Mouse (Mus musculus) myocyte (in vitro differentiated cells): ENCODE measurements around the gene Lrrc56. TPM values are rescaled to one million over a fixed set of nuclear protein-coding genes. Genes with fewer than 3 reads are reported as not detected.

Experiments used
- H3K27me3 ChIP-seq: one replicate; pipeline ENCODE4 v1.6.1; 2011; ENCODE audit not compliant: control insufficient read depth, insufficient read depth, insufficient read length
- H3K36me3 ChIP-seq: one replicate; pipeline ENCODE4 v1.6.1; 2011; ENCODE audit not compliant: control insufficient read depth, insufficient read depth
- H3K4me2 ChIP-seq: one replicate; pipeline ENCODE4 v1.6.1; 2011; ENCODE audit warnings: low read depth, control low read depth
- H3K4me3 ChIP-seq: one replicate; pipeline ENCODE4 v1.5.1; 2011; ENCODE audit warnings: mild to moderate bottlenecking, control low read depth, moderate library complexity
- H3K79me2 ChIP-seq: one replicate; pipeline ENCODE4 v1.6.1; 2011; ENCODE audit not compliant: control insufficient read depth, insufficient read depth
- H3ac ChIP-seq: one replicate; pipeline ENCODE4 v1.6.1; 2011; ENCODE audit not compliant: control insufficient read depth, insufficient read length
- CEBPB ChIP-seq: IDR thresholded peaks from 2 replicates; pipeline ENCODE4 v1.6.1; 2011; ENCODE audit warnings: mild to moderate bottlenecking, moderate library complexity; ENCODE audit not compliant: poor library complexity, insufficient read depth, severe bottlenecking
- E2F4 ChIP-seq: IDR thresholded peaks from one replicate; pipeline ENCODE4 v1.6.1; 2011; ENCODE audit warnings: mild to moderate bottlenecking, control low read depth, moderate library complexity; ENCODE audit not compliant: insufficient read depth
- MAX ChIP-seq: IDR thresholded peaks from one replicate; pipeline ENCODE4 v1.6.1; 2011; ENCODE audit warnings: low read depth, mild to moderate bottlenecking, control low read depth
- MYOD1 ChIP-seq, 3 experiments: IDR thresholded peaks; one replicate each; pipeline ENCODE4 v1.6.1; 2011; ENCODE audit warnings: control low read depth in 2 of 3, low read depth in 2 of 3, mild to moderate bottlenecking in 2 of 3, moderate library complexity in 1 of 3; ENCODE audit not compliant: insufficient read length in 2 of 3, control insufficient read depth in 1 of 3
- MYOG ChIP-seq, 3 experiments: IDR thresholded peaks; one replicate each; pipeline ENCODE4 v1.6.1; 2011; ENCODE audit warnings: control low read depth in 2 of 3, low read depth in 2 of 3, mild to moderate bottlenecking in 2 of 3; ENCODE audit not compliant: insufficient read length in 2 of 3, control insufficient read depth in 1 of 3, insufficient read depth in 1 of 3
- POLR2A ChIP-seq: IDR thresholded peaks from one replicate; pipeline ENCODE4 v1.6.1; 2011; ENCODE audit warnings: low read depth, mild to moderate bottlenecking, control low read depth, moderate library complexity; ENCODE audit not compliant: insufficient read length
- POLR2AphosphoS2 ChIP-seq: IDR thresholded peaks from one replicate; pipeline ENCODE4 v1.6.1; 2011; ENCODE audit warnings: low read depth, control low read depth; ENCODE audit not compliant: insufficient read length
- REST ChIP-seq: IDR thresholded peaks from one replicate; pipeline ENCODE4 v1.6.1; 2011; ENCODE audit warnings: mild to moderate bottlenecking, control low read depth, moderate library complexity; ENCODE audit not compliant: insufficient read depth, insufficient read length
- SRF ChIP-seq: IDR thresholded peaks from one replicate; pipeline ENCODE4 v1.6.1; 2011; ENCODE audit warnings: low read depth; ENCODE audit not compliant: control insufficient read depth, insufficient read length
- TCF12 ChIP-seq: IDR thresholded peaks from one replicate; pipeline ENCODE4 v1.6.1; 2011; ENCODE audit warnings: mild to moderate bottlenecking, control low read depth; ENCODE audit not compliant: poor library complexity, insufficient read depth, severe bottlenecking
- TCF3 ChIP-seq: IDR thresholded peaks from one replicate; pipeline ENCODE4 v1.6.1; 2011; ENCODE audit warnings: low read depth, control low read depth; ENCODE audit not compliant: insufficient read length
- USF1 ChIP-seq: IDR thresholded peaks from one replicate; pipeline ENCODE4 v1.6.1; 2011; ENCODE audit warnings: low read depth, mild to moderate bottlenecking, control low read depth, moderate library complexity
- polyA plus RNA-seq: library from polyadenylated mRNA; unstranded; fragments of >200 nt; fragmentation: generic; extraction: Trizol; gene quantifications from one replicate; pipeline ENCODE4 v1.2.1, GENCODE M21; 2012; ENCODE audit warnings: missing spikeins

Lrrc56 gene
- polyA plus RNA-seq, 1 experiment = 1.1 TPM

GRCm38 (mm10) chr7:141168518-141168953, 25.4 kb upstream of the Lrrc56 start:
- Histone ChIP-seq H3ac (peak overlapping the region; percentile 30), H3K4me2 (peak overlapping the region; percentile 85), H3K36me3 (peaks cover 14% of the 10 kb centered on the region)

DNA sequence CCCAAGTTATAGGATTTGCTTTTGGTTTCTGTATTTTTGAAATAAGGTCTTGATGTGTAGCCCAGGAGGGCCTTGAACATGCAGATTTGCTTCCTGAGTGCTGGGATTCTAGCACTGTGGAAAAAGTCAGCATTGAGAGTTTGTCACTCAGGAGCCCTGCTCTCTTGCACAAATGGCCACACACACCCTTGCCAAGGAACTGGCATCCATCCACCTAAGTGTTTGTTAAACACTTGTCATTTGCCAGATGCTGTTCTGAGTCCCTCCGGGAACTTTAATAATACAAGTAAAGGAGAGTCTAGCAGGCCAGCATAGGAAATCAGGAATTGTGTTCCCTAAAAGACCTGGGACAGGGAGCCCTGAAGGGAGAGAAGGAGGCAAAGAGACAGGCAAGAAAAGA, 24.7 kb upstream of the Lrrc56 start:
- TF ChIP-seq TCF3 (no peak), MYOD1 (IDR thresholded peaks at IDR 0.05; ENCODE audit: control insufficient read depth in 1 of 3, insufficient read length in 2 of 3, low read depth in 2 of 3) (no peak), TCF12 (no peak), E2F4 (no peak), POLR2AphosphoS2 (no peak), MAX (no peak), USF1 (no peak), MYOG (IDR thresholded peaks at IDR 0.05; ENCODE audit: control insufficient read depth in 1 of 3, insufficient read depth in 1 of 3, insufficient read length in 2 of 3, low read depth in 2 of 3) (no peak), CEBPB (no peak)
- H3K27me3 ChIP-seq = no peaks in the 10 kb centered on the region
- H3K79me2 ChIP-seq = peaks cover 14% of the 10 kb centered on the region
- peaks cover 14% of the 10 kb centered on the region for H3K36me3 ChIP-seq
- H3ac ChIP-seq = no peak overlapping the region
- H3K4me3 ChIP-seq = no peak overlapping the region
- peak overlapping the region; percentile 85 for H3K4me2 ChIP-seq

More at GRCm38 (mm10) chr7:141168518-141168953, 25.4 kb upstream of the Lrrc56 start:
- Histone ChIP-seq H3K79me2 (peaks cover 14% of the 10 kb centered on the region), H3K4me3 (peak overlapping the region; percentile 46), H3K27me3 (no peaks in the 10 kb centered on the region)
- TF ChIP-seq MYOG (IDR thresholded peaks at IDR 0.05; ENCODE audit: control insufficient read depth in 1 of 3, insufficient read depth in 1 of 3, insufficient read length in 2 of 3, low read depth in 2 of 3) = peak in 2 of 3 experiments; percentile 39 to 45
- no peak for TF ChIP-seq E2F4
- peak; percentile 6 for TF ChIP-seq TCF12
- peak in 1 of 3 experiments; percentile 33 for TF ChIP-seq MYOD1 (IDR thresholded peaks at IDR 0.05; ENCODE audit: control insufficient read depth in 1 of 3, insufficient read length in 2 of 3, low read depth in 2 of 3)

- Histone ChIP-seq H3K27me3 (no peaks in the 10 kb centered on the region), H3K79me2 (peaks cover 14% of the 10 kb centered on the region), H3ac (no peak overlapping the region), H3K36me3 (peaks cover 14% of the 10 kb centered on the region), H3K4me3 (no peak overlapping the region), H3K4me2 (peak overlapping the region; percentile 85)
- TF ChIP-seq POLR2A = no peak
- TF ChIP-seq USF1 = no peak
- TF ChIP-seq E2F4 = no peak
- no peak for TF ChIP-seq REST
- no peak for TF ChIP-seq SRF
- TF ChIP-seq CEBPB = no peak
Observed at GRCm38 (mm10) chr7:141169866-141170265, 24.1 kb upstream of the Lrrc56 start.

DNA sequence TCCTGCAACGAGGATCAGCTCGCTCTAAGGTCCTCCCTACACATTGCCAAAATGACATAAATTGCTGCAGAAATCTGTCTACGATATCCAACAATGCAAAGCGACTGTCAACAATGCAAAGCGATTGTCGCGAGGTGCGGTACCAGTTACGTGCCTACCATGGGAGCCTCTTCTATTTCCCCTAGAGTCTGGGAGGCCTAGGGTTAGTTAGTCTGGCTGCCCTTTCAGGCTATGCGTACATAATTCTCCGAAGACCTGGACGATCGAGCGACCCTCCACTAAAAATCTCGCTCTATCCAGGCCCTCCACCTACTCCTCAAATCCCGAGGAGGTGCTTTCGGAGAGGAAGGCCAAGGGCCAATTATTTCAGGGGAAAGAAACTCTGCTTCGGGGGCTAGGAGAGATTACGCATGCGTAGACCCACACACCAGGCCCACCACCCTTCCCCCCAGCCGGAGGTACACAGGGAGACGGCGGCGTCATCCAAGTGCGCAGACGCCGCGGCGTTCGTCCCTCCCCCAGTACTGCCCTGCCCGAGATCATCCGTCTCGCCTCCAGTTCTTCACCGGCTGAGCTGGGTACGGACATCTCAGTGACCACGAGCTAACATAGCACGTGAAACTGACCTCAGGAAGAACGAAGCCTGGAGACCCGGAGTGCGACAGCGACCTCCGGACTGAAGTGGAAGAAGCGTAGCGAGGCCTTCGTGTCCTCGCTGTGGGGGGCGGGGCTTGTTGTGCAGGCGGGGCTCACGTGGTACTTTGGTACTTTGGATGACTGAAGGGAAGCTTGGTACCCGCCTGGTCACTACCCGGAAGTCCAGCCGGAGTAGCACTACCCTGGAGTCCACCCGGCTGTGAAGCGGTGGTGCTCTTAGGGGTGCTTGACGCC, 21.6 kb upstream of the Lrrc56 start, which contains the start of gene Rnh1:
TSS of gene Rnh1 (minus strand) at position 742 of the 891 bp plus-strand sequence.
- TF ChIP-seq SRF (no peak), POLR2AphosphoS2 (peak; percentile 83), MYOG (IDR thresholded peaks at IDR 0.05; ENCODE audit: control insufficient read depth in 1 of 3, insufficient read depth in 1 of 3, insufficient read length in 2 of 3, low read depth in 2 of 3) (peak in 1 of 3 experiments; percentile 29), MAX (peak; percentile 4), MYOD1 (IDR thresholded peaks at IDR 0.05; ENCODE audit: control insufficient read depth in 1 of 3, insufficient read length in 2 of 3, low read depth in 2 of 3) (peak in 1 of 3 experiments; percentile 6), USF1 (peak; percentile 86), CEBPB (no peak), TCF3 (no peak), E2F4 (no peak), TCF12 (no peak), POLR2A (peak; percentile 67), REST (no peak)
- Histone ChIP-seq H3K36me3 (no peaks in the 10 kb centered on the region), H3K79me2 (peaks cover 4% of the 10 kb centered on the region), H3K4me2 (peak within 1 kb of the TSS; percentile 82), H3K4me3 (peak within 1 kb of the TSS; percentile 59), H3ac (peak within 1 kb of the TSS; percentile 46), H3K27me3 (no peaks in the 10 kb centered on the region)

- Histone ChIP-seq H3K4me2 (peak overlapping the region; percentile 82), H3K27me3 (peaks cover under 1% of the 10 kb centered on the region), H3K36me3 (no peaks in the 10 kb centered on the region), H3K79me2 (no peaks in the 10 kb centered on the region), H3ac (no peak overlapping the region), H3K4me3 (peak overlapping the region; percentile 59)
- no peak for TF ChIP-seq MYOD1 (IDR thresholded peaks at IDR 0.05; ENCODE audit: control insufficient read depth in 1 of 3, insufficient read length in 2 of 3, low read depth in 2 of 3)
- no peak for TF ChIP-seq MYOG (IDR thresholded peaks at IDR 0.05; ENCODE audit: control insufficient read depth in 1 of 3, insufficient read depth in 1 of 3, insufficient read length in 2 of 3, low read depth in 2 of 3)
- no peak for TF ChIP-seq POLR2A
- no peak for TF ChIP-seq USF1
- no peak for TF ChIP-seq SRF
- TF ChIP-seq TCF3 = no peak
- no peak for TF ChIP-seq CEBPB
- TF ChIP-seq MAX = no peak
- no peak for TF ChIP-seq E2F4
- no peak for TF ChIP-seq TCF12
- TF ChIP-seq REST = no peak
- no peak for TF ChIP-seq POLR2AphosphoS2
Observed at GRCm38 (mm10) chr7:141173323-141173850, 20.6 kb upstream of the Lrrc56 start.
